Mouse (Mus musculus): ENCODE results near the gene Gm38100. TPM values are rescaled to one million over a fixed set of nuclear protein-coding genes. Genes with fewer than 3 reads are reported as not detected.

The Gm38100 gene
- polyA plus RNA-seq (2012; rRNA removed): 0.02 TPM in 1 of 2 replicates, not detected in the other

DNA sequence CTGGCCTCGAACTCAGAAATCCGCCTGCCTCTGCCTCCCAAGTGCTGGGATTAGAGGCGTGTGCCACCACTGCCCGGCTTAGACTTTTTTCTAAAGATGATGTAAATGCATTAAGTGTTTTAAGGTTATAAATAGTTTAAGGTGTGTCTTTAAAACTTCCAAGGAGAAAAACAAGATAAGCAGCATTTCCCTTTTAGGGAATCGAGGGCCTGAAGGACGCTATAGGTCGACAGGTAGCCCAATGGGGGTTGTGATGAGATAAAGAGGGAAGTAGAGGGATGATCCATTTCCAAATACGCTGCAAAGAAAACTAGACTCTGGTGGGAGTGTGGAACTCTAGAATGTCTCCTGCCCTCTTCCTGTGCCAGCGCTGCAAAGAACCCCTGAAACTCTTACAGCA lies at the start of gene Gm38100:
Gene Gm38100 (plus strand): TSS at position 301 of the 400 bp plus-strand sequence.

DNA sequence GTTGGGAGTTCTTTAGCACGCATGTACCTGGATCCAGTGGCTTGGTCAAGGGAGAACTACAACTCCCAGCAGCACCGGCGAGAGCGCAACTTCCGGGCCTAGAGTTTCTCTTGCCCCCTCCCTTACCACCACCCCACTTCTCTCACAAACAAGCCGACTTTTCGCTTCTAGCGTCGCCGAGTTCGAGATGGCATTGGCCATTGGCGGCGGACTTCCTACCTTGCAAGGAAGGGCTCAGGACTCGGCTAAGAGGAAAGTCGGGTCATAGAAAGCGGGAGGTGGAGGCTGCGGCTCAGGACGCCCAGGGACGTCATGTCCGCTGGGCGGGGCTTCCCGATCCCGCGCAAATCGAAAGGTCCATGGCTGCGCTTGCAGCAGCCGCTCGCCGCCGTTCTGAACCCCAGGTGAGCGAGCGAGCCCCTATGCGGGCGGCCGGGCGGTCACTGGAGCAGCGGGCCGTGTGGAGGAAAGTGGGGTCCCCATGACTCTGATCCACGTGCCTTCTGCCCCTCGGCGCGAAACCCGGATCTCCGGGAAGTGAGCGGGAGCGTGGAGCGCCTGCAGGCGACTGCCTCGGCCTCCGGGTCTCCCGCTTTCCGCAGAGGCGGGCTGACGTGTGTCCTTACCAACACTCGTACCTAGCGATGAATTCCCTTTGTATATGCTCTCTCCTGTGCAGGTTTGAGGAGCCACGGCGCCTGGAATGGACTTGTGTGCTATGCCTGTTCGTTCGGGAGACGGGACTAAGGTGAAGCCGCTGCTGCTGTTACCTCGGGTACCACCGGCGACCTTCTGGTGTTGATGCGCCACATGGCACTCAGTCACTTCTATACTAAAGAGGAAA lies 39.5 kb upstream of the Gm38100 start, which contains the start of gene Exo1:
Gene Exo1 (plus strand): TSS at position 129 of the 844 bp plus-strand sequence.

Other genes with a start within 250 kb of the Gm38100 start
- gene Opn3, start 227.6 kb upstream of the Gm38100 start, polyA plus RNA-seq (2012; rRNA removed): 0.60 and 0.61 TPM in 2 replicates
- gene Chml, start 227.4 kb upstream of the Gm38100 start, polyA plus RNA-seq (2012; rRNA removed): 1.2 and 1.5 TPM in 2 replicates
- not detected in 2 replicates for gene Wdr64, start 221.7 kb upstream of the Gm38100 start, polyA plus RNA-seq (2012; rRNA removed)
- 10.0 and 12.2 TPM in 2 replicates for gene Exo1, start 39.7 kb upstream of the Gm38100 start, polyA plus RNA-seq (2012; rRNA removed)
- 0.15 and 0.20 TPM in 2 replicates for gene Rbm8a2, start 58.8 kb downstream of the Gm38100 start, polyA plus RNA-seq (2012; rRNA removed)

All from liver, embryonic 14 days (tissue).